Mouse (Mus musculus): ENCODE data around the gene Cyb5d2.
"Not testable (repeated sequence)": the region's sequence is repeated elsewhere in the genome, so short reads cannot be mapped to it uniquely, and the experiment has no call there.

The Cyb5d2 gene

GRCm38 (mm10) chr11:72772611-72773010, 23.3 kb downstream of the Cyb5d2 start:
- DNase-seq (ENCODE audit: low spot score), result not testable (repeated sequence)

- DNase-seq (ENCODE audit: low spot score), result no peak
Observed at GRCm38 (mm10) chr11:72771461-72771860, 24.5 kb downstream of the Cyb5d2 start.

- DNase-seq (ENCODE audit: low spot score), result no peak
Observed at GRCm38 (mm10) chr11:72770816-72771215, 25.1 kb downstream of the Cyb5d2 start.

- DNase-seq (ENCODE audit: low spot score), result peak; percentile 52
Observed at GRCm38 (mm10) chr11:72770324-72770723, 25.6 kb downstream of the Cyb5d2 start.

DNA sequence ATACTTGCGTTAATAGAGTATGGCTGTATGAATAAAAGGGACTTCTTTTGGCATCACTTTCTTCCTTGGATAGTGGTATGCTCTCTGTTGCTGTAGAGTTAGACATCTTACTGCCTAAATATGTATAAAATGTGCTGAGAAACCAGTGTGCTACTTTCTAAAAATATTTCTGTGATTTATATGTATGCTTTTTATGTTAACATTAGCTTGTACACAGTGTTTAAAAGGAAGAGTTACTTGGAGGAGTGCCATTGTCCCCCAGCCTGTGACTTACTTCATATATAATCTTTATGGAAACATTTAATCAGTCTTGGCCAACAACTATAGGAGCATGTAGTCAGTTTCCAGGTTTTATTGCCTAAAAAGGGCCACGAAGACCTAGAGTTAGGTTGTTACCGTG, 26.9 kb downstream of the Cyb5d2 start:
- no peak for DNase-seq (ENCODE audit: low spot score)

- DNase-seq (ENCODE audit: low spot score), result no peak
Observed at GRCm38 (mm10) chr11:72767716-72768115, 28.2 kb downstream of the Cyb5d2 start.

DNA sequence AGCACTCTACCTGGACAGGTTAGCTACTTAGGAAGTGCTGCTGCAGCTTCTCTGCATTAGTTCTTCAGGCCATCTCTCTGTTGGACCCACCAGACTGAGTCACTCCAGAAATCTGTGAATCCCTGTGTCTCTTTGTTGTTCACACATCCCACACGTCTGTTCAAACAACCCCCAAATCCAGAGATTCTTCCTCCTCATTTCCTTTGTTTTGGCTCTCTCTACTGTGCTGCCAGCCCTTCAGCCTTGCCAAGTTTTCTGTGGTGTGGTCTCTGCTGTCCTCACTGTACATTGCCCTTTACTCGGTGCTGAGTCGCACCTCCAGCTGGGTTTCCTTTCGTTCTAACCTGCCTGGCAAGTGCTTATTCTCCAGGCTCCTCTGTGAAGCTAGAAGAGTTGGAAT, 31.7 kb downstream of the Cyb5d2 start:
- no peak for DNase-seq (ENCODE audit: low spot score)

- no peak for DNase-seq (ENCODE audit: low spot score)
Observed at GRCm38 (mm10) chr11:72760781-72761180, 35.2 kb downstream of the Cyb5d2 start.

GRCm38 (mm10) chr11:72759581-72759980, 36.4 kb downstream of the Cyb5d2 start:
- no peak for DNase-seq (ENCODE audit: low spot score)

DNA sequence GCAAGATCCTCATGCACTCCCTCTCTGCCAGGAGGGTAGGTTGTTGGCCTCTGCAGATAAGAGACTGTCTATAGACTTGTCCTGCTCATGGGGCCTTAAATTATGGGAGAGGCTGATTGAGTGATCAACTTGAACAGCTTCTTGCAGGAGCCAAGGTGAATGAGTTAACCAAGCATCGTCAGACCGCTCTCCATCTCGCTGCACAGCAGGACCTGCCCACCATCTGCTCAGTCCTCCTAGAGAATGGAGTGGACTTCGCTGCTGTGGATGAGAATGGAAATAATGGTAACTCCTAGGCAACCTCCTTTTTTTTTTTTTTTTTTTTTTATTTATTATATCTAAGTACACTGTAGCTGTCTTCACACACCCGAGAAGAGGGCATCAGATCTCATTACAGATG, 37.6 kb downstream of the Cyb5d2 start:
- no peak for DNase-seq (ENCODE audit: low spot score)

- DNase-seq (ENCODE audit: low spot score), result no peak
Observed at GRCm38 (mm10) chr11:72751956-72752355, 44.0 kb downstream of the Cyb5d2 start.

- DNase-seq (ENCODE audit: low spot score), result no peak
Observed at GRCm38 (mm10) chr11:72739048-72739447, 56.9 kb downstream of the Cyb5d2 start.

- DNase-seq (ENCODE audit: low spot score), result not testable (repeated sequence)
Observed at GRCm38 (mm10) chr11:72737517-72737916, 58.4 kb downstream of the Cyb5d2 start.

GRCm38 (mm10) chr11:72736320-72736719, 59.6 kb downstream of the Cyb5d2 start:
- DNase-seq (ENCODE audit: low spot score), result no peak

DNA sequence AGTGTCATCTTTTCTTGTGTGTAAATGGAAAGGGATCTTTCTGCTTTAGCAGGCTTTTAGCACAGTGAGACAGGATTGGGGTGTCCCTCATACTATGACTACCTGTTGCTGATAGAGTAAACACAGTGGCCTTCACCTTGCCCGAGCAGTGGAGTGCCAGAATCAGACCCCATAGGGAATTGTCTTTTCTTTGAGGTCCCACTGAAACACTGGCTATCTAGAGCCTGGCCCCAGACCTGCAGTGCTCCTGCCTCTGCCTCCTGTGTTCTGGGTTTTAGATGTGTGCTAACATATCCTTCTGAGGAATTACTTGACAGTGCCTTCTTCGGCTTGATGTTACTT, 60.5 kb downstream of the Cyb5d2 start:
- DNase-seq (ENCODE audit: low spot score), result no peak

DNA sequence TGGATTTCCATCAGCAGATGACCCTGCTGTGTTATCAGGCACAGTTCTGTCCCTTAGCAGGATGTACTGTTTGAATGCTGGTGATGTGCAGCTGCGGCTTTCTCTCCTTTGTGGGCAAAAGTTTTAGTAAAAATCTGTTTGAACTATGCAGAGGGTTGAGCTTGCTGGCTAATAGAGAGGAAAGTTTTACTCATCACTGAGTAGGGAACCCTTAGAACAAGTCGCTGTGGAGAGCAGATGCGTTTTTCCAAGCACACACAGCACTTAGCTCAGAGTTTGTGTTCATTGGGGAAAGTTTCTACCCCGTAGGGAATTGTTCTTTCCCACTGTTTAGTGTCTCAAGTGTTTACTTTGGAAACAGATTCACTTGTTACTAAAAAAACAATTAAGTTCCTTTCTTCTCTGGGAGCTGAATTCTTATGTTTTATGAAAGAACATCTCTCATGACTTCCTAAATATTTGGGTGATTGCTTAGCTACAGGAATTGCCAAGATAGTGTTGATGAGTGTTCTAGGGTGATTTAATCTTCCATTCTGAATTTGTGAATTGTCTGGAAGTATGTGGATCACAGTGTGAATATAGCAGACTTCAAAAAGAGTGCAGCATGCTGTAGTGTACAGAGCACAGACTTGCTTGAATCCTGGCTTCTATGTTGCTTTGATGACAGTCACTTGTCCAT, 61.0 kb downstream of the Cyb5d2 start:
- no peak for DNase-seq (ENCODE audit: low spot score)

- DNase-seq (ENCODE audit: low spot score), result no peak
Observed at GRCm38 (mm10) chr11:72733736-72734135, 62.2 kb downstream of the Cyb5d2 start.
